Mouse (Mus musculus) effector memory CD4-positive, alpha-beta T cell, adult 7 months (primary cell): ENCODE measurements around the gene Gm13691. TPM values are rescaled to one million over a fixed set of nuclear protein-coding genes. Genes with fewer than 3 reads are reported as not detected.

ENCODE experiments used
- polyA plus RNA-seq: library from polyadenylated mRNA; unstranded; fragments of 100-300 nt; shearing (Covaris generic); gene quantifications from one replicate; pipeline ENCODE4 v1.2.1, GENCODE M21; 2017

The Gm13691 gene
- not detected for polyA plus RNA-seq

GRCm38 (mm10) chr2:83990253-83990652, at the start of gene Gm13691:
Gm13691 (plus strand) TSS chr2:83990553.

GRCm38 (mm10) chr2:83940931-83941361, 49.4 kb upstream of the Gm13691 start, which contains the start of gene Zswim2:
Zswim2 (minus strand) TSS chr2:83941228.

DNA sequence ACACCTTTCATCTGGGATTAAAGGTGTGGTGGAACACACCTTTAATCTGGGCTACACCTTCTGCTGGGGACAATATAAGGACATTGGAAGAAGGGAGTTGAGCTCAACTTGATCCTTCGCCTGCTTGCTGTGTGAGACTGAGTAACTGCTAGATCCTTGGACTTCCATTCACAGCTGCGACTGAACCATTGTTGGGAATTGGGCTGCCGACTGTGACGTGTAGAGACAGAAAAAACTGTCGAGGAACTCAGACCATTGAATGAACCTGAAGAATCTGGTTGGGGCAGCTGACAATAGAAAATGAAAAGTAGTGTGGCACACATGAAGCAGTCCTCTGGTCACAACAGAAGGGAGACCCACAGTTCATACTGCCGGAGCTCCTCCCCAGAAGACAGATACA, 35.0 kb upstream of the Gm13691 start, which contains the start of gene Gm13698:
Gene Gm13698, plus strand, starts transcription at position 301 of the 400 bp plus-strand sequence.

GRCm38 (mm10) chr2:83961203-83961602, 29.1 kb upstream of the Gm13691 start, which contains the start of gene Gm13693:
Gm13693 (plus strand) TSS chr2:83961503.

DNA sequence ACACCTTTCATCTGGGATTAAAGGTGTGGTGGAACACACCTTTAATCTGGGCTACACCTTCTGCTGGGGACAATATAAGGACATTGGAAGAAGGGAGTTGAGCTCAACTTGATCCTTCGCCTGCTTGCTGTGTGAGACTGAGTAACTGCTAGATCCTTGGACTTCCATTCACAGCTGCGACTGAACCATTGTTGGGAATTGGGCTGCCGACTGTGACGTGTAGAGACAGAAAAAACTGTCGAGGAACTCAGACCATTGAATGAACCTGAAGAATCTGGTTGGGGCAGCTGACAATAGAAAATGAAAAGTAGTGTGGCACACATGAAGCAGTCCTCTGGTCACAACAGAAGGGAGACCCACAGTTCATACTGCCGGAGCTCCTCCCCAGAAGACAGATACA, 23.3 kb upstream of the Gm13691 start, which contains the start of gene Gm13695:
Gene Gm13695, plus strand, starts transcription at position 301 of the 400 bp plus-strand sequence.

DNA sequence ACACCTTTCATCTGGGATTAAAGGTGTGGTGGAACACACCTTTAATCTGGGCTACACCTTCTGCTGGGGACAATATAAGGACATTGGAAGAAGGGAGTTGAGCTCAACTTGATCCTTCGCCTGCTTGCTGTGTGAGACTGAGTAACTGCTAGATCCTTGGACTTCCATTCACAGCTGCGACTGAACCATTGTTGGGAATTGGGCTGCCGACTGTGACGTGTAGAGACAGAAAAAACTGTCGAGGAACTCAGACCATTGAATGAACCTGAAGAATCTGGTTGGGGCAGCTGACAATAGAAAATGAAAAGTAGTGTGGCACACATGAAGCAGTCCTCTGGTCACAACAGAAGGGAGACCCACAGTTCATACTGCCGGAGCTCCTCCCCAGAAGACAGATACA, 17.5 kb upstream of the Gm13691 start, which contains the start of gene Gm13696:
Gene Gm13696, plus strand, starts transcription at position 301 of the 400 bp plus-strand sequence.

GRCm38 (mm10) chr2:83978633-83979032, 11.7 kb upstream of the Gm13691 start, which contains the start of gene Gm13694:
Gm13694 (plus strand) TSS chr2:83978933.

GRCm38 (mm10) chr2:83984443-83984842, 5.9 kb upstream of the Gm13691 start, which contains the start of gene Gm13697:
Gm13697 (plus strand) TSS chr2:83984743.

Other genes with a start within 250 kb of the Gm13691 start
- 2.0 TPM for gene Fam171b, start 177.9 kb upstream of the Gm13691 start, polyA plus RNA-seq
- not detected for gene Zswim2, start 49.3 kb upstream of the Gm13691 start, polyA plus RNA-seq
- gene Gm13698, start 34.9 kb upstream of the Gm13691 start, polyA plus RNA-seq = not detected
- gene Gm13693, start 29.1 kb upstream of the Gm13691 start, polyA plus RNA-seq = not detected
- gene Gm13695, start 23.2 kb upstream of the Gm13691 start, polyA plus RNA-seq = not detected
- gene Gm13696, start 17.4 kb upstream of the Gm13691 start, polyA plus RNA-seq = not detected
- gene Gm13694, start 11.6 kb upstream of the Gm13691 start, polyA plus RNA-seq = not detected
- not detected for gene Gm13697, start 5.8 kb upstream of the Gm13691 start, polyA plus RNA-seq